Mouse (Mus musculus) cerebellum, adult 2 months (tissue): Measurements from ENCODE around the gene Runx1.

Experiments used
- CTCF ChIP-seq: fragments of 200-500 bp; IDR thresholded peaks from 2 replicates; pipeline ENCODE4 v1.5.1; 2011; ENCODE audit warnings: low read depth, mild to moderate bottlenecking, control low read depth, low read length, moderate library complexity, borderline replicate concordance; ENCODE audit not compliant: insufficient read depth
- POLR2A ChIP-seq: fragments of 200-500 bp; IDR thresholded peaks from 2 replicates; pipeline ENCODE4 v1.6.1; 2011; ENCODE audit warnings: low read length, control low read depth, borderline replicate concordance; ENCODE audit not compliant: insufficient read depth

- TF ChIP-seq POLR2A (no peak), CTCF (no peak)
These were observed 214.3 kb downstream of the Runx1 start for GRCm38 (mm10) chr16:92611641-92612149.
